Comparison of ENCODE assay signal across 23 mouse cellular contexts in genomic region chr2:65801054-65801709, GRCm38 (mm10). TPM values are rescaled to one million over a fixed set of nuclear protein-coding genes. Genes with fewer than 3 reads are reported as not detected.
DNase-seq lines count a peak whose midpoint lies in the region; ATAC-seq and TF ChIP-seq lines count a peak whose summit lies in the region.
"Had no signal": no experiment of that assay in that cellular context is flagged by ENCODE, and none has a peak within 500 bp of the region (broad histone marks: within the 10 kb centered on the region; RNA-seq: fewer than 3 reads in every experiment).

No protein-coding gene starts in this region.

- no peak overlapping the region for H3K4me2 ChIP-seq in heart, embryonic 13.5 days
- H3K4me2 ChIP-seq in intestine, embryonic 16.5 days (ENCODE audit: low read depth, low read length), result no peak overlapping the region
- peak overlapping the region; percentile 10 for H3K4me2 ChIP-seq in liver, postnatal 0 days (ENCODE audit: low read depth, low read length)
- no peak overlapping the region for H3K4me2 ChIP-seq in neural tube, embryonic 15.5 days
- H3K4me2 ChIP-seq: forebrain, embryonic 15.5 days; hindbrain, embryonic 15.5 days; limb, embryonic 13.5 days; neural tube, embryonic 12.5 days had no signal

- 62% methylated on average over 1 of the region's 1 CpGs for WGBS in heart, embryonic 13.5 days
- 79% methylated on average over 1 of the region's 1 CpGs for WGBS in intestine, embryonic 16.5 days
- 68% methylated on average over 1 of the region's 1 CpGs for WGBS in liver, postnatal 0 days (ENCODE audit: insufficient replicate concordance)
- WGBS in neural tube, embryonic 15.5 days, result 72% methylated on average over 1 of the region's 1 CpGs

- TF ChIP-seq CTCF in liver, postnatal 0 days (IDR thresholded peaks at IDR 0.05; ENCODE audit: low read depth), result no peak

- H3K27ac ChIP-seq in heart, embryonic 13.5 days (replicated peaks), result no peak overlapping the region
- H3K27ac ChIP-seq in intestine, embryonic 16.5 days (ENCODE audit: low read length), result no peak overlapping the region
- H3K27ac ChIP-seq in liver, postnatal 0 days (ENCODE audit: low read depth), result peak overlapping the region; percentile 29; the same call in 1 of the 2 replicates
- no peak overlapping the region for H3K27ac ChIP-seq in neural tube, embryonic 15.5 days (replicated peaks)
- H3K27ac ChIP-seq: forebrain, embryonic 15.5 days; hindbrain, embryonic 15.5 days; limb, embryonic 13.5 days; midbrain, embryonic 10.5 days; neural tube, embryonic 12.5 days had no signal

- no peak for DNase-seq in heart, adult 18-20 months
- DNase-seq in c-Kit-positive CD71-positive TER-119-negative erythroid progenitor cells, embryonic 14.5 days (ENCODE audit: low read depth), result peak; percentile 70
- DNase-seq in liver, postnatal 0 days, result no peak
- no peak for DNase-seq in urinary bladder, adult 18-20 months (ENCODE audit: low spot score in 2 of 2)
- DNase-seq in Muller cell, postnatal 12 days (ENCODE audit: inconsistent ontology term), result no peak
- DNase-seq: adrenal gland, postnatal 25 days; cerebellum, postnatal 14 days; heart, postnatal 14 days; kidney, adult 2 months; kidney, postnatal 4 days; lung, postnatal 10 days; thymus, adult 2 months had no signal

- no peak overlapping the region for H3K4me3 ChIP-seq in heart, embryonic 13.5 days
- H3K4me3 ChIP-seq in intestine, embryonic 16.5 days (ENCODE audit: low read length), result no peak overlapping the region
- no peak overlapping the region for H3K4me3 ChIP-seq in liver, postnatal 0 days (ENCODE audit: low read depth, low read length)
- no peak overlapping the region for H3K4me3 ChIP-seq in neural tube, embryonic 15.5 days (replicated peaks)
- H3K4me3 ChIP-seq: forebrain, embryonic 15.5 days; hindbrain, embryonic 15.5 days; limb, embryonic 13.5 days; midbrain, embryonic 10.5 days; neural tube, embryonic 12.5 days had no signal

- peak; percentile 37; the same call in 1 of the 2 replicates for ATAC-seq in heart, embryonic 13.5 days (ENCODE audit: extremely low read depth, insufficient number of reproducible peaks, low FRiP score, low TSS enrichment)
- peak; percentile 71 for ATAC-seq in intestine, embryonic 16.5 days
- ATAC-seq in liver, postnatal 0 days, result peak; percentile 97
- no peak for ATAC-seq in neural tube, embryonic 15.5 days (ENCODE audit: low FRiP score)
- ATAC-seq: activated CD4-positive, CD25-positive, alpha-beta regulatory T cell, adult 4 months; forebrain, embryonic 15.5 days; Patski had no signal

- peak; percentile 90 for TF ChIP-seq EP300 in liver, postnatal 0 days (IDR thresholded peaks at IDR 0.05; ENCODE audit: low read depth)

- H3K27me3 ChIP-seq in heart, embryonic 13.5 days (replicated peaks), result no peaks in the 10 kb centered on the region
- no peaks in the 10 kb centered on the region for H3K27me3 ChIP-seq in intestine, embryonic 16.5 days (replicated peaks; ENCODE audit: control insufficient read depth, insufficient read depth, low read length)
- no peaks in the 10 kb centered on the region for H3K27me3 ChIP-seq in liver, postnatal 0 days (ENCODE audit: insufficient read depth, low read length)
- no peaks in the 10 kb centered on the region for H3K27me3 ChIP-seq in neural tube, embryonic 15.5 days (replicated peaks)
- H3K27me3 ChIP-seq: forebrain, embryonic 15.5 days; hindbrain, embryonic 15.5 days; limb, embryonic 13.5 days; neural tube, embryonic 12.5 days; Patski had no signal

- no peak overlapping the region for H3K9ac ChIP-seq in heart, embryonic 13.5 days
- no peak overlapping the region for H3K9ac ChIP-seq in intestine, embryonic 16.5 days (ENCODE audit: low read depth, low read length)
- no peak overlapping the region for H3K9ac ChIP-seq in liver, postnatal 0 days (replicated peaks)
- H3K9ac ChIP-seq in neural tube, embryonic 15.5 days (replicated peaks), result no peak overlapping the region
- H3K9ac ChIP-seq: forebrain, embryonic 15.5 days; hindbrain, embryonic 15.5 days; limb, embryonic 13.5 days; neural tube, embryonic 12.5 days had no signal

- H3K9me3 ChIP-seq in heart, embryonic 13.5 days, result peaks cover 7% of the 10 kb centered on the region; the same call in 1 of the 2 replicates
- H3K9me3 ChIP-seq in intestine, embryonic 16.5 days (ENCODE audit: control insufficient read depth, low read length), result 0 out of 2 replicates have a peak, but pooled peaks cover 3% of the 10 kb centered on the region
- H3K9me3 ChIP-seq in liver, postnatal 0 days (ENCODE audit: low read length), result no peaks in the 10 kb centered on the region
- H3K9me3 ChIP-seq in neural tube, embryonic 15.5 days (replicated peaks), result no peaks in the 10 kb centered on the region
- H3K9me3 ChIP-seq: forebrain, embryonic 15.5 days; hindbrain, embryonic 15.5 days had no signal

- no peaks in the 10 kb centered on the region for H3K4me1 ChIP-seq in heart, embryonic 13.5 days
- H3K4me1 ChIP-seq in intestine, embryonic 16.5 days (ENCODE audit: control insufficient read depth, insufficient read depth, low read length), result no peaks in the 10 kb centered on the region
- no peaks in the 10 kb centered on the region for H3K4me1 ChIP-seq in liver, postnatal 0 days (ENCODE audit: insufficient read depth)
- H3K4me1 ChIP-seq in neural tube, embryonic 15.5 days, result no peaks in the 10 kb centered on the region
- H3K4me1 ChIP-seq: forebrain, embryonic 15.5 days; hindbrain, embryonic 15.5 days; limb, embryonic 13.5 days; midbrain, embryonic 10.5 days; neural tube, embryonic 12.5 days had no signal

- no peaks in the 10 kb centered on the region for H3K36me3 ChIP-seq in heart, embryonic 13.5 days
- H3K36me3 ChIP-seq in intestine, embryonic 16.5 days (ENCODE audit: control insufficient read depth, insufficient read depth, low read length), result no peaks in the 10 kb centered on the region
- H3K36me3 ChIP-seq in liver, postnatal 0 days (replicated peaks; ENCODE audit: insufficient read depth, low read length), result no peaks in the 10 kb centered on the region
- no peaks in the 10 kb centered on the region for H3K36me3 ChIP-seq in neural tube, embryonic 15.5 days
- H3K36me3 ChIP-seq: forebrain, embryonic 15.5 days; hindbrain, embryonic 15.5 days; limb, embryonic 13.5 days; neural tube, embryonic 12.5 days had no signal

RNA-seq across cellular contexts. Expression of gene Csrnp3, which starts 44.4 kb away (rescaled TPM):
- polyA plus RNA-seq in heart, embryonic 13.5 days (2015; fragmentation: Nextera tagmentation; extraction: Ambion mirVana), result 0.37 and 0.53 TPM in 2 replicates
- under 1 TPM; 0.23 to 0.32 TPM for total RNA-seq in heart, adult 18-20 months (2021)
- polyA plus RNA-seq in intestine, embryonic 16.5 days (2015; fragmentation: Nextera tagmentation; extraction: Ambion mirVana), result 1.5 and 1.7 TPM in 2 replicates
- not detected in 2 replicates for polyA plus RNA-seq in liver, postnatal 0 days (2015; fragmentation: Nextera tagmentation; extraction: Ambion mirVana)
- 37.6 and 49.3 TPM in 2 replicates for polyA plus RNA-seq in neural tube, embryonic 15.5 days (2015; fragmentation: Nextera tagmentation; extraction: Ambion mirVana)
- total RNA-seq: monocyte, adult 5-6 weeks had no signal
- polyA plus RNA-seq: Patski had no signal

Comparison
In these comparisons a context has a peak if more than half of its experiments do, and no peak if none do; other contexts are left out.
1. RNA of gene Csrnp3, which starts 44.4 kb away (polyA plus RNA-seq): 37.6 to 49.3 TPM in neural tube, embryonic 15.5 days; 1.5 to 1.7 TPM in intestine, embryonic 16.5 days, 0.37 to 0.53 TPM in heart, embryonic 13.5 days and not detected in liver, postnatal 0 days; every median in the first group is over 10 times any median in the second.